Mouse (Mus musculus) heart, embryonic 10.5 days (tissue): ENCODE measurements around the gene Dgke. TPM values are rescaled to one million over a fixed set of nuclear protein-coding genes. Genes with fewer than 3 reads are reported as not detected.
"Not testable (repeated sequence)": the region's sequence is repeated elsewhere in the genome, so short reads cannot be mapped to it uniquely, and the experiment has no call there.

ENCODE experiments used
- DNase-seq: peaks from one replicate; pipeline ENCODE4 v3.0.0-alpha.2; 2017; ENCODE audit warnings: low spot score
- H3K27ac ChIP-seq: fragments of 300-500 bp; sonication (generic); 2 replicates; pipeline ENCODE4 v1.5.1; 2016; ENCODE audit warnings: mild to moderate bottlenecking
- H3K27me3 ChIP-seq: fragments of 300-500 bp; sonication (generic); 2 replicates; pipeline ENCODE4 v1.6.1; 2016; ENCODE audit warnings: mild to moderate bottlenecking; ENCODE audit not compliant: poor library complexity, insufficient read depth, severe bottlenecking
- H3K36me3 ChIP-seq: fragments of 300-500 bp; sonication (generic); 2 replicates; pipeline ENCODE4 v1.6.1; 2016; ENCODE audit warnings: mild to moderate bottlenecking, moderate library complexity
- H3K4me1 ChIP-seq: fragments of 300-500 bp; sonication (generic); 2 replicates; pipeline ENCODE4 v1.6.1; 2016; ENCODE audit warnings: mild to moderate bottlenecking
- H3K4me3 ChIP-seq: fragments of 300-500 bp; sonication (generic); 2 replicates; pipeline ENCODE4 v1.5.1; 2016; ENCODE audit warnings: mild to moderate bottlenecking, moderate library complexity
- H3K9me3 ChIP-seq: fragments of 300-500 bp; sonication (generic); 2 replicates; pipeline ENCODE4 v1.6.1; 2016; ENCODE audit warnings: mild to moderate bottlenecking, moderate library complexity
- WGBS: fragments of 180-500 bp; shearing (Covaris S2); methylation state at CpG from one replicate; pipeline ENCODE4 v1.1.7; 2016; 5-methylcytosine and 5-hydroxymethylcytosine counted together
- polyA plus RNA-seq: library from polyadenylated mRNA; unstranded; fragments of >200 nt; fragmentation: Nextera tagmentation; extraction: Ambion mirVana; gene quantifications from 2 replicates; pipeline ENCODE4 v1.2.1, GENCODE M21; 2016

The Dgke gene
- polyA plus RNA-seq, 1 experiment from 2014 or later = 5.3 TPM

DNA sequence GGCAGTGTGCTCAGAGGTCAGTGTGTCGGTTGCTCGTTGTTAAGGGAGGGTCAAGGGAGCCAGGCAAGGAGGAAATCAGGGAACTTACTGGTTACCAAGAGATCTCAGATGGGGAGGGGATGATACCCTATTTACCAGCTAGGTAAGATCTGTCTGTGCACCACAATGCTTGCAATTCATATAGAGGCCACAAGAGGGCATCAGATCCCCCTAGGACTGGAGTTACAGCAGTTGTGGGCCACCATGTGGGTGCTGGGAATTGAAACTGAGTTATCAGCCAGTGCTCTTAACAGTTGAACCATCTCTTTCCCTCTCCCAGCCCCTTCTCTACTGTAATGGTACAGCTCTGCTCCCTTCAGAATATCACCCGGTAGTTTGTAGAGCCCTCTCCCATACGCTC is 22.1 kb upstream of the Dgke start:
- DNase-seq = no peak
- no peaks in the 10 kb centered on the region for H3K36me3 ChIP-seq
- no peaks in the 10 kb centered on the region for H3K4me1 ChIP-seq
- no peaks in the 10 kb centered on the region for H3K27me3 ChIP-seq
- WGBS = 91% methylated on average over 4 of the region's 4 CpGs
- H3K27ac ChIP-seq = no peak overlapping the region
- H3K4me3 ChIP-seq = no peak overlapping the region
- H3K9me3 ChIP-seq = no peaks in the 10 kb centered on the region

DNA sequence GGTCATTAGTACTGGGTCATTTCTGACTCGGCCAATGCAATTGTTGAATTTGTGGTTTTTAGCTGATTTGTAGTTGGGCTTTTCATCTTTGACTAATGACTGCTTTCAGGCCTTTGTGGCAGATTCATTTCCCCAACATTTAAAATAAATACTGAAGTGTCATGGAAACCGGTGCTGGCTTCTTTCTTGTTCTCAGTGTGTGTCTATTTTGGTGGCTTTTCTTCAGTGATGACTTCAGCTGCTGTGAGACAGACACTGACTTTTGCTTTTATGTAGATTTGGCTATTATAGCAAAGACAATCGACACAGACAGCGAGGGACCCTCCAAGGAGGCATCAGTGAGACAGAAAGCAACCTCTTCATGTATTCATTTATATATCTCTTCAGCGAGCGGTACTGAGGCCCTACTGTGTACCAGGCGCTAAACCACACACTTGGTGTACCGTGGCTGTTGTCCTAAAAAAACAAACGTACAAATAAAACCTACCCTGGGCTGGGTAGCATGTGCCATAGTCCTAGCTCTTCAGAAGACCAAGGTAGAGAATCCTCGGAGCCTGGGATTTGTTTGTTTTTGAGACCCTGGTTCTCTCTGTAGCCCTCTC is 19.7 kb upstream of the Dgke start:
- WGBS = 81% methylated on average over 10 of the region's 10 CpGs

DNA sequence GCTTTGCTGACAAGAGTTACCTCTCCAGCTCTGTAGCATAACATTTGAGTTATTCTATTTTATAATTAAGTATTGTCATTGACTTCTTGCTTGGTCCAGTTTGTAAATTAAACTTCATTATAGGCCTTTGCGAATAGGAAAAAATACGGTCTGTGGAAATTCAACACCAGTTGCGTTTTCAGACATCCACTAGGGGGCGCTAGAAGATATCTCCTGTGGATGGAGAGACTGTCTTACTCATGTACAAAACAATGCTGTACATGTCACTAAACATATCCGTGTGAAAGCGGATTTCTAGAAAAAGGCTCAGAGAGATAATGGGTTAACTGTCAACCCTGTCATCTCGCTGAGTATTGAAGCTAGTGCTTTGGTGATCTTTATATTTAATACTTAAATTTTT is 18.0 kb upstream of the Dgke start:
- H3K27ac ChIP-seq = no peak overlapping the region
- H3K4me1 ChIP-seq = no peaks in the 10 kb centered on the region
- 45% methylated on average over 7 of the region's 7 CpGs for WGBS
- no peak for DNase-seq
- H3K27me3 ChIP-seq = no peaks in the 10 kb centered on the region; the same call in 1 of the 2 replicates
- H3K9me3 ChIP-seq = no peaks in the 10 kb centered on the region
- H3K4me3 ChIP-seq = no peak overlapping the region
- no peaks in the 10 kb centered on the region for H3K36me3 ChIP-seq

More for the DNA sequence above, 19.7 kb upstream of the Dgke start:
- no peak for DNase-seq
- no peaks in the 10 kb centered on the region for H3K36me3 ChIP-seq
- no peaks in the 10 kb centered on the region for H3K27me3 ChIP-seq
- H3K27ac ChIP-seq = no peak overlapping the region
- H3K9me3 ChIP-seq = no peaks in the 10 kb centered on the region
- H3K4me3 ChIP-seq = no peak overlapping the region
- H3K4me1 ChIP-seq = no peaks in the 10 kb centered on the region

DNA sequence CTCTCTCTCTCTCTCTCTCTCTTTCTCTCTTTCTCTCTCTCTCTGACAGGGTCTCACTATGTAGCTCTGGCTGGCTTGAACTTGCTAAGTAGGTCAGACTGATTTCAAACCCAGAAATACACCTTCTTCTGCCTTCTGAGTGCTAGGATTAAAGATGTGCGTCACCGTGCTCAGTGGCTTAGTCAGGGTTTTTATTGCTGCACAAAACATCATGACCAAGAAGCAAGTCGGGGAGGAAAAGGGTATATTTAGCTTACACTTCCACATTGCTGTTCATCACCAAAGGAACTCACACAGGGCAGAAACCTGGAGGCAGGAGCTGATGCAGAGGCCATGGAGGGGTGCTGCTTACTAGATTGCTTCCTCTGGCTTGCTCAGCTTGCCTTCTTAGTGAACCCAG is 16.0 kb upstream of the Dgke start:
- WGBS = 93% methylated on average over 3 of the region's 3 CpGs

DNA sequence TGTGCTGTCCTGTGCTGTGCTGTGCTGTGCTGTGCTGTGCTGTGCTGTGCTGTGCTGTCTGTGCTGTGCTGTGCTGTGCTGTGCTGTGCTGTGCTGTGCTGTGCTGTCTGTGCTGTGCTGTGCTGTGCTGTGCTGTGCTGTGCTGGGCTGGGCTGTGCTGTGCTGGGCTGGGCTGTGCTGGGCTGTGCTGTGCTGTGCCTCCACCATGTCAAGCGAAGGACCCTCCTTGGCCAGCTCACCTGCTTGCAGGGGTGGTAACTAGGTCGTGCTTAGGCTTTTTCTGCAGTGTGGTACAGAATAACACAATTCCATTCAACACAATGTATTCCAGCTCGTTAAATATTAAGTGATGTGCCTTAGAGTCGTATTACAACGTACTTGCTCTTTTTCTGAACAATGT is 15.3 kb upstream of the Dgke start:
- H3K27ac ChIP-seq = not testable (repeated sequence)
- WGBS = 81% methylated on average over 5 of the region's 5 CpGs

More for the DNA sequence above, 16.0 kb upstream of the Dgke start:
- H3K9me3 ChIP-seq, DNase-seq, H3K27ac ChIP-seq, H3K4me1 ChIP-seq, H3K36me3 ChIP-seq, H3K27me3 ChIP-seq, H3K4me3 ChIP-seq: not testable (repeated sequence)

DNA sequence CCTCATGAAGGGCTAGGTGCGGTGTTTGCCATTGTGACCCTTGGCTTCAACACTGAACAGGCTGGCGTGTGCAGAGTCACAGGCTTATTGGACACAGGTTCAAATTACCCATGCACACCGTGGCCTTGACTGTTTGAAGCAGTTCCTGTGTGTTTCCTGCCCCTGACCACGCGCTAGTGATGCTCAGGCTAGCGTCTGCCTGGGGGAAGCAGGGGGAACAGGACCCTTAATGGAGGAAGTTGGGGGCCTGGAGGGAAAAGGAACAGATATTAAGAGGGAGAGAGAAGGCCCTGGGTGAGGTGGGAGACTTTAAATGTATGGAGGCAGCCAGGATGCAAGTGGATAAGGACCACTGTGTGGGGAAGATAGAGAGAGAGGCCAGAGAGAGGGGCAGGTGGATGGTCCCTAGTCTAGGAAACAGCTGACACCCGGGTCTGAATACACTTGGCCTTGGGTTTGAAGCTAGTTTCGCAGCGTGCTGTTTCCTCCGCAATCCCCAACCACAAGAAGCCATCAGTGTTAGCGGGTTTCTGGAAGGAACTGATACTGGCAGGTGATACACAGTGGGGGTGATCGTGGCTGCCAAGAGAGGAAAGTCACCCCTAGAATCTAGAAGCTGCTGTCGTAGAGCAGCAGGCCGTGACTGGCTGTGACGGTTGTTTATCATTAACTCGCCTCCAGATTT is 12.5 kb upstream of the Dgke start:
- no peak overlapping the region for H3K4me3 ChIP-seq
- H3K27ac ChIP-seq = no peak overlapping the region
- no peaks in the 10 kb centered on the region; the same call in 1 of the 2 replicates for H3K27me3 ChIP-seq
- WGBS = 80% methylated on average over 16 of the region's 16 CpGs
- H3K36me3 ChIP-seq = no peaks in the 10 kb centered on the region
- H3K9me3 ChIP-seq = no peaks in the 10 kb centered on the region
- DNase-seq = no peak
- 0 out of 2 replicates have a peak, but pooled peaks cover 3% of the 10 kb centered on the region for H3K4me1 ChIP-seq

More for the DNA sequence above, 15.3 kb upstream of the Dgke start:
- H3K27me3 ChIP-seq, H3K9me3 ChIP-seq, H3K4me3 ChIP-seq, H3K4me1 ChIP-seq, DNase-seq, H3K36me3 ChIP-seq: not testable (repeated sequence)

DNA sequence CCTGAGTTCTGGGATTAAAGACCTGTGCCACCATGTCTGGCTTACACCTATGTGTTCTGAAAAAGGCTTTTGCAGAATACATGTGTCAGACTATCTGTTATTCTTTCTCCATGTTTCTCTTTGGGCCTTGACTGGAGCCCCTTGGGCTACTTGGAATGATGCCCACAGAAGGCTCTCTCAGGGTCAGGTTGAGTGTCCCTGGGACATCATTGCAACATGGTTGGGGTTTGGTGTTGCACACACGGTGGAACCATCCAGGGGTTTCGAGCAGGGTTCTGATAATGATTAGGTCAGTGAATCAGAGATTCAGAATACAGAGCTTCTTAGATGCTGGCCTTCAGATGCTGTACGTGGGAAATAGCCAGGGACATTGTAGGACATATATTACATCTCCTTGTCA is 11.7 kb upstream of the Dgke start:
- Histone ChIP-seq H3K27ac (no peak overlapping the region), H3K36me3 (no peaks in the 10 kb centered on the region), H3K27me3 (no peaks in the 10 kb centered on the region; the same call in 1 of the 2 replicates), H3K4me1 (0 out of 2 replicates have a peak, but pooled peaks cover 3% of the 10 kb centered on the region), H3K4me3 (no peak overlapping the region), H3K9me3 (no peaks in the 10 kb centered on the region)
- 89% methylated on average over 3 of the region's 3 CpGs for WGBS
- DNase-seq = no peak

DNA sequence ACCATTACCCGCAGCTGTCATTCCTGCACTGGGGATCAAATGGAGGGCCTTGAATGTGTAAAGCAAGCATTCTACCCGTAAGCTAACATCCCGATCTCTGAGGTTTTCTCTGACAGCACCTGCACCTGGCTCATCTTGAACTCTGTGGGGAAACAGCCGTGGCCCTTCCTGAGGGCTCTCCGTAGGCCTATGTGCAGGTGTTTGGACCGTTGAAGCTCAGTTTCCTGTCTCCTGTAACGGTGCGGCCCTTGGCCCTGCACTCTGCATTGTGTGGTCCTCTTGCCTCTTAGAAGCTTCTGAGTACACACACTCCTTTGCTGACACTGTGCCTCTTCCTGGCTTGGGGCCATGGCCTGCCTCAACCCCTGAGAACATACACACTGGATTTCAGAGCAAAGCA is 11.0 kb upstream of the Dgke start:
- no peak for DNase-seq
- WGBS = 84% methylated on average over 8 of the region's 8 CpGs
- no peaks in the 10 kb centered on the region; the same call in 1 of the 2 replicates for H3K27me3 ChIP-seq
- no peaks in the 10 kb centered on the region for H3K36me3 ChIP-seq
- no peak overlapping the region for H3K27ac ChIP-seq
- 0 out of 2 replicates have a peak, but pooled peaks cover 3% of the 10 kb centered on the region for H3K4me1 ChIP-seq
- no peak overlapping the region for H3K4me3 ChIP-seq
- H3K9me3 ChIP-seq = no peaks in the 10 kb centered on the region

DNA sequence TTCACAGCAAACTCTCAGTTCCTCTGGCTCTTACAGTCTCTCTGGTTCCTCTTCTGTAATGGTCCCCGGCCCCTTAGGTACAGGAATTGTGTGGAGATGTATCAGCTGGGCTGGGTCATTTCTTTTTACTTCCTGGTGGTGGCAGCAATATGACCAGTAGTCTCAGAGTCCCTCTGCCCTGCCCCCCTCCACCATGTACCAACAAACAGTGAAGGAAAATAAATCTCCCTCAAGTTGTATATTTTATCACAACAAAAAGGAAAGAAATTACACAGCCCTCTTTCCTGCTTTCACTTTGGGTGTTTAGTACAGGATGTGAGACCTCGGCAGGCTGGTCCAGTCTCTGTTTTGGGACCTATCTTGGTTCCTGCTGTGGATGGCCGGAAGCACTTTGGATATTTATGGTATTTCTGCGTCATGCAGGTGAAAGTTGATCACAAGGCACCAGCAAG is 9.7 kb upstream of the Dgke start:
- no peak for DNase-seq
- no peaks in the 10 kb centered on the region for H3K9me3 ChIP-seq

DNA sequence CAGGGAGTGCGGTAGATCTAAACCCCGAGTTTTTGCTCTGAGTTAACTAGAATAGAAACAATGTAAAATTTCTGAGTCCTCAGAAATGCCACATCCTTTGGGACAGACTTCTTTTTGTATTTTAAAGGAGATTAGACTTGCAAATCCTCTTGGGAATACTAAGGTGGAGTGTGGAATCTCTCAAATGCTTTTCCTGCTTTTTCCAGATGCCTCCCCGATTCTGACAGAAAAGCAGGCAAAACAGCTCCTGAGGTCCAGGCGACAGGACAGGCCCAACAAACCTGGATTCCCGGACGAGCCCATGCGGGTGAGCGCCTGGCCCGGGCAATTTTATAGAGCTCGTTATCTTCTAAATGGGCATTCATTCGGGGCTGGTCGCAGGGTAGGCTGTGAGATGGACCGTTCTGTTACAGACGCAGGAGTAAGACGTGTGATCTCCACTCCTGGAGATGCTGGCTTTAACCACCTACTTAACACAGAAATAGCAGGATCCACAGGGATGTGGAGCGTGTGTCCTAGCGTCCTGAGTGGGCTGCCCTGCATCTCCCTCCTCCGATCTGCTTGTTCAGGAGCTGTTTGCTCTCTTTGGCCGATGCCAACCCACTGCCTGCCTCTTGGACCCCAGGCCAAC is 8.2 kb upstream of the Dgke start:
- H3K27ac ChIP-seq = no peak overlapping the region
- H3K4me1 ChIP-seq = 0 out of 2 replicates have a peak, but pooled peaks cover 3% of the 10 kb centered on the region
- DNase-seq = no peak
- H3K36me3 ChIP-seq = no peaks in the 10 kb centered on the region
- no peak overlapping the region for H3K4me3 ChIP-seq
- H3K27me3 ChIP-seq = no peaks in the 10 kb centered on the region; the same call in 1 of the 2 replicates
- WGBS = 58% methylated on average over 19 of the region's 19 CpGs
- H3K9me3 ChIP-seq = no peaks in the 10 kb centered on the region

More for the DNA sequence above, 9.7 kb upstream of the Dgke start:
- H3K27ac ChIP-seq = no peak overlapping the region
- WGBS = 73% methylated on average over 4 of the region's 4 CpGs
- no peaks in the 10 kb centered on the region for H3K36me3 ChIP-seq
- 0 out of 2 replicates have a peak, but pooled peaks cover 3% of the 10 kb centered on the region for H3K4me1 ChIP-seq
- no peaks in the 10 kb centered on the region; the same call in 1 of the 2 replicates for H3K27me3 ChIP-seq
- H3K4me3 ChIP-seq = no peak overlapping the region

DNA sequence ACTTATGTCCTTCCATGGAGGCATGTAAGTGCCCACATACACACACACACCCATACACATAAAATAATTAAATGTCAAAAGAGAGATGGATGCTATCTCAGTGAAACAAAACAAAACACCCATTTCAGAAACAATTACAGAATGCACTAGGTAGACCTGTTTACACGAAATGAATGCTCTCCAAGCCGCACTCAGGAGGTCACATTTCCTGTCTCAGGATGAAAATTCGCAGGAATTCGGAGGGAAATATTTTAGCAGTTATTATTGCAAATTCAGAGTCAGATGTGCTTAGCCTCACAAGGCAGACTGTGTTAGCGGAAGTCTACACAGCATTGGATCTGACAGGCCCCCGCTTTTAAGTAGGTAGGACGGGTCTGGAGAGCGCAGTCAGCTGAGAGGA is 6.9 kb upstream of the Dgke start, which contains the start of gene Gm525:
Gene Gm525 (plus strand): TSS at position 301 of the 400 bp plus-strand sequence.
- WGBS = 81% methylated on average over 8 of the region's 8 CpGs
- H3K27ac ChIP-seq = no peak within 1 kb of the TSS

DNA sequence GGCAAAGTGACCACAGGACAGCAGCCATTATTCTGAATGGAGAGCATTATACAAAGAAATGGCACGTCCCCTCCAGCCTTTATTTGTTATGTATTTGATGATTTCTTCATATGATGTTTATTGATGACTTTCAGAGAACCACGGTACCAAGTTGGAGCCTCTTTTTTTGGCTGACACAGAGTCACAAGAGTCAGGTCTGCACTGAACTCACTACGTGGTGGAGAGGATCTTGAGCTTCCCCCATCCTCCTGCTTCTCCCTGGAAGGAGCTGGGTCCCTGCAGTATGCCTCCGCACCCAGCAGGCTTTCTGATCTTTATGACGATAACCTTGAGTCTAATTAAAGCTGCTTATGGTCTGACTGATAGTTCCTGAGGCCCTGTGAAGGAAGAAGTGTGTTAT is 4.9 kb upstream of the Dgke start:
- WGBS = 72% methylated on average over 5 of the region's 5 CpGs
- Histone ChIP-seq H3K27me3 (no peaks in the 10 kb centered on the region), H3K4me1 (peaks cover 8% of the 10 kb centered on the region; the same call in 1 of the 2 replicates), H3K9me3 (no peaks in the 10 kb centered on the region), H3K27ac (no peak overlapping the region), H3K36me3 (no peaks in the 10 kb centered on the region), H3K4me3 (no peak overlapping the region)
- no peak for DNase-seq

More for the DNA sequence above, 6.9 kb upstream of the Dgke start, which contains the start of gene Gm525:
- Histone ChIP-seq H3K4me1 (0 out of 2 replicates have a peak, but pooled peaks cover 3% of the 10 kb centered on the region), H3K4me3 (no peak within 1 kb of the TSS), H3K9me3 (no peaks in the 10 kb centered on the region), H3K36me3 (no peaks in the 10 kb centered on the region), H3K27me3 (no peaks in the 10 kb centered on the region)
- no peak for DNase-seq

DNA sequence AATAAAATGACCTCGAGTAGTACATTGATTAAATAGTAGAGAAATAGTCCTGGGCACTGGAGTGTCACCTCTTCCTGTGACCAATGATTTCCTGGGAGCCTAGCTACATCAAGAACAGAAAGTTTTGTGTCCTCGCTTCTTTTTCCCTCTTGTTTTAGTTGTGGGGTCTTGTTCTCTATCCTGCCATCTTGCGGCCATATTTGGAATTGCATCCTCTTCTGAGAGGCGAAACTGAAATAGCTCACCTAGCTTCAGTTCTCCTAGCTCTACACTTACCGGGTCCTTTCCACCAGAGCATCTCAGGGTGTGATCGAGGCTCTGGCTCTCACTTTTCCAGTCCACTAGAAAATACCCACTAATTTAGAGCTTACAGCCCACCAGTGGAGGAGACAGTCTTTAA is 2.7 kb upstream of the Dgke start:
- no peaks in the 10 kb centered on the region for H3K36me3 ChIP-seq
- WGBS = 24% methylated on average over 6 of the region's 6 CpGs
- DNase-seq = no peak

More for the DNA sequence above, 2.7 kb upstream of the Dgke start:
- peaks cover 8% of the 10 kb centered on the region; the same call in 1 of the 2 replicates for H3K4me1 ChIP-seq
- H3K27ac ChIP-seq = no peak overlapping the region
- no peak overlapping the region for H3K4me3 ChIP-seq
- H3K27me3 ChIP-seq = no peaks in the 10 kb centered on the region
- H3K9me3 ChIP-seq = no peaks in the 10 kb centered on the region
